Mouse (Mus musculus) heart, postnatal 0 days (tissue): Measurements from ENCODE around the gene Vangl2.

Experiments used
- CTCF ChIP-seq: IDR thresholded peaks from 2 replicates; pipeline ENCODE4 v1.5.1; 2016; ENCODE audit warnings: antibody characterized with exemption, control low read depth, low read depth
- EP300 ChIP-seq: IDR thresholded peaks from 2 replicates; pipeline ENCODE4 v1.6.1; 2016; ENCODE audit warnings: antibody characterized with exemption, low read depth

GRCm38 (mm10) chr1:172000641-172001040 lies 27.6 kb downstream of the Vangl2 start:
- TF ChIP-seq CTCF (peak; percentile 62), EP300 (no peak)
